Mouse (Mus musculus) cortical plate, adult 2 months (tissue): Measurements from ENCODE around the gene Msi2.

ENCODE experiments used
- CTCF ChIP-seq: fragments of 200-500 bp; IDR thresholded peaks from 2 replicates; pipeline ENCODE4 v1.5.1; 2011; ENCODE audit warnings: mild to moderate bottlenecking, control low read depth, low read length; ENCODE audit not compliant: insufficient read depth; ENCODE audit errors: extremely low read depth
- POLR2A ChIP-seq: fragments of 200-500 bp; IDR thresholded peaks from 2 replicates; pipeline ENCODE4 v1.6.1; 2011; ENCODE audit warnings: mild to moderate bottlenecking, low read length, control low read depth; ENCODE audit not compliant: insufficient read depth; ENCODE audit errors: extremely low read depth

DNA sequence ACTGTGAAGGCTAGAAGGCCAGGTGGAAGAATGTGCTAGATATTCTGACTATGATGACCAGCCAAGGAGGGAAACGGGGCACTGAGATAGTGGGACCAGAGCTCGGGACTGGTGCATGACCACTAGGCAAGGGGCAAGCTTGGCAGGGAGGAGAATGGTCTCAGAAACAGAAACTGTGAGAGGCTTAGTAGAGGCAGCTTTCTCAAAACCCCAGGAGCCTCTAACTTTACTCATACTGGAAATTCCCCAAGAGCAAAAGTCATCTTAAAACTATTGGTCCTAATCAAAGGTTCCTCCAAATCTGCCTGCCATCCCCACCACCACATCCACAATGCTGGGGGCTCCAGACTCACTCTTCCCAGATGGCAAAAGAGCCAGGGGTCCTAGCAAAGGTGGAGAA lies 181.5 kb downstream of the Msi2 start:
- TF ChIP-seq POLR2A = no peak
- TF ChIP-seq CTCF = no peak
